Mouse (Mus musculus) midbrain, embryonic 11.5 days (tissue): ENCODE results near the gene Eif4a1. TPM values are rescaled to one million over a fixed set of nuclear protein-coding genes. Genes with fewer than 3 reads are reported as not detected.

Source experiments
- ATAC-seq: fragments of 200-750 bp; cut with Nextera tagmentation; 2 replicates; pipeline ENCODE4 v1.8.0; 2017; ENCODE audit warnings: moderate TSS enrichment, moderate library complexity; ENCODE audit not compliant: low FRiP score
- DNase-seq: peaks from one replicate; pipeline ENCODE4 v3.0.0; 2015; ENCODE audit warnings: low spot score; ENCODE audit errors: missing footprints
- H3K27ac ChIP-seq: fragments of 300-500 bp; sonication (generic); 2 replicates; pipeline ENCODE4 v1.5.1; 2014; ENCODE audit warnings: low read depth, low read length
- H3K27me3 ChIP-seq: fragments of 300-500 bp; sonication (generic); 2 replicates; pipeline ENCODE4 v1.6.1; 2014; ENCODE audit warnings: mild to moderate bottlenecking, low read length, moderate library complexity, mixed read lengths; ENCODE audit not compliant: control insufficient read depth, insufficient read depth
- H3K36me3 ChIP-seq: fragments of 300-500 bp; sonication (generic); 2 replicates; pipeline ENCODE4 v1.6.1; 2014; ENCODE audit warnings: mild to moderate bottlenecking, low read length, moderate library complexity, mixed read lengths; ENCODE audit not compliant: control insufficient read depth, insufficient read depth
- H3K4me1 ChIP-seq: fragments of 300-500 bp; sonication (generic); 2 replicates; pipeline ENCODE4 v1.6.1; 2014; ENCODE audit warnings: low read length; ENCODE audit not compliant: control insufficient read depth, insufficient read depth
- H3K4me2 ChIP-seq: fragments of 300-500 bp; sonication (generic); 2 replicates; pipeline ENCODE4 v1.6.1; 2014; ENCODE audit warnings: mild to moderate bottlenecking, moderate library complexity
- H3K4me3 ChIP-seq: fragments of 300-500 bp; sonication (generic); 2 replicates; pipeline ENCODE4 v1.5.1; 2014; ENCODE audit warnings: low read depth, low read length
- H3K9ac ChIP-seq: fragments of 300-500 bp; sonication (generic); 2 replicates; pipeline ENCODE4 v1.6.1; 2014; ENCODE audit warnings: low read length
- H3K9me3 ChIP-seq: fragments of 300-500 bp; sonication (generic); 2 replicates; pipeline ENCODE4 v1.6.1; 2016; ENCODE audit warnings: low read length; ENCODE audit not compliant: control insufficient read depth
- whole genome bisulfite sequencing: fragments of 180-500 bp; shearing (Covaris S2); extraction: QIAGEN DNeasy Blood & Tissue Kit; methylation state at CpG from one replicate; pipeline ENCODE4 v1.1.7; 2014; 5-methylcytosine and 5-hydroxymethylcytosine counted together
- polyA plus RNA-seq: library from polyadenylated mRNA; unstranded; fragments of >200 nt; fragmentation: Nextera tagmentation; extraction: Ambion mirVana; gene quantifications from 2 replicates; pipeline ENCODE4 v1.2.1, GENCODE M21; 2014

The Eif4a1 gene
- polyA plus RNA-seq, 1 experiment from 2014 or later, result 877 TPM

GRCm38 (mm10) chr11:69711082-69711481 lies 38.9 kb upstream of the Eif4a1 start:
- Histone ChIP-seq H3K27ac (no peak overlapping the region), H3K9ac (no peak overlapping the region), H3K9me3 (no peaks in the 10 kb centered on the region), H3K4me1 (no peaks in the 10 kb centered on the region), H3K36me3 (no peaks in the 10 kb centered on the region), H3K4me3 (no peak overlapping the region), H3K4me2 (no peak overlapping the region), H3K27me3 (no peaks in the 10 kb centered on the region)
- peak; percentile 81 for DNase-seq
- 79% methylated on average over 2 of the region's 2 CpGs for WGBS
- ATAC-seq, result no peak

GRCm38 (mm10) chr11:69710470-69710869 lies 38.2 kb upstream of the Eif4a1 start:
- Histone ChIP-seq H3K27me3 (no peaks in the 10 kb centered on the region), H3K9me3 (no peaks in the 10 kb centered on the region), H3K4me3 (no peak overlapping the region), H3K27ac (no peak overlapping the region), H3K9ac (no peak overlapping the region), H3K4me1 (no peaks in the 10 kb centered on the region), H3K4me2 (no peak overlapping the region), H3K36me3 (no peaks in the 10 kb centered on the region)
- ATAC-seq (no peak), DNase-seq (peak; percentile 66)
- WGBS, result 71% methylated on average over 3 of the region's 3 CpGs

- 58% methylated on average over 11 of the region's 11 CpGs for WGBS
- H3K4me2 ChIP-seq, result no peak overlapping the region
- DNase-seq, result peak; percentile 82
- no peaks in the 10 kb centered on the region for H3K4me1 ChIP-seq
- no peak for ATAC-seq
- no peaks in the 10 kb centered on the region for H3K36me3 ChIP-seq
- H3K27ac ChIP-seq, result no peak overlapping the region
- H3K9ac ChIP-seq, result no peak overlapping the region
- H3K27me3 ChIP-seq, result no peaks in the 10 kb centered on the region
- no peak overlapping the region for H3K4me3 ChIP-seq
- H3K9me3 ChIP-seq, result no peaks in the 10 kb centered on the region
Observed at GRCm38 (mm10) chr11:69709554-69710446, 37.6 kb upstream of the Eif4a1 start.

GRCm38 (mm10) chr11:69708614-69709265 lies 36.5 kb upstream of the Eif4a1 start:
- ATAC-seq (no peak), DNase-seq (peak; percentile 76)
- H3K9ac ChIP-seq, result no peak overlapping the region
- no peaks in the 10 kb centered on the region for H3K4me1 ChIP-seq
- no peak overlapping the region for H3K27ac ChIP-seq
- no peak overlapping the region for H3K4me2 ChIP-seq
- H3K4me3 ChIP-seq, result no peak overlapping the region
- 80% methylated on average over 3 of the region's 3 CpGs for WGBS
- no peaks in the 10 kb centered on the region for H3K9me3 ChIP-seq
- H3K27me3 ChIP-seq, result no peaks in the 10 kb centered on the region
- H3K36me3 ChIP-seq, result no peaks in the 10 kb centered on the region

GRCm38 (mm10) chr11:69707873-69708381 lies 35.7 kb upstream of the Eif4a1 start:
- H3K36me3 ChIP-seq, result no peaks in the 10 kb centered on the region
- H3K4me1 ChIP-seq, result no peaks in the 10 kb centered on the region
- H3K9me3 ChIP-seq, result no peaks in the 10 kb centered on the region
- DNase-seq (peak; percentile 33), ATAC-seq (no peak)
- no peaks in the 10 kb centered on the region for H3K27me3 ChIP-seq
- no peak overlapping the region for H3K27ac ChIP-seq
- no peak overlapping the region for H3K4me2 ChIP-seq
- no peak overlapping the region for H3K4me3 ChIP-seq
- H3K9ac ChIP-seq, result no peak overlapping the region
- 87% methylated on average over 4 of the region's 4 CpGs for WGBS

GRCm38 (mm10) chr11:69707480-69707847 lies 35.2 kb upstream of the Eif4a1 start:
- Histone ChIP-seq H3K4me1 (no peaks in the 10 kb centered on the region), H3K36me3 (no peaks in the 10 kb centered on the region), H3K9me3 (no peaks in the 10 kb centered on the region), H3K4me3 (no peak overlapping the region), H3K27ac (no peak overlapping the region), H3K4me2 (no peak overlapping the region), H3K27me3 (no peaks in the 10 kb centered on the region), H3K9ac (no peak overlapping the region)
- 90% methylated on average over 4 of the region's 4 CpGs for WGBS
- no peak for ATAC-seq
- DNase-seq, result peak; percentile 76

GRCm38 (mm10) chr11:69706775-69707479 lies 34.7 kb upstream of the Eif4a1 start:
- Histone ChIP-seq H3K4me1 (no peaks in the 10 kb centered on the region), H3K4me2 (no peak overlapping the region), H3K9me3 (no peaks in the 10 kb centered on the region), H3K9ac (no peak overlapping the region), H3K36me3 (no peaks in the 10 kb centered on the region), H3K4me3 (no peak overlapping the region), H3K27ac (no peak overlapping the region), H3K27me3 (no peaks in the 10 kb centered on the region)
- ATAC-seq (no peak), DNase-seq (peak; percentile 86)
- 50% methylated on average over 6 of the region's 6 CpGs for WGBS

GRCm38 (mm10) chr11:69704613-69705010 lies 32.4 kb upstream of the Eif4a1 start:
- DNase-seq, result no peak
- H3K4me1 ChIP-seq, result no peaks in the 10 kb centered on the region
- H3K4me3 ChIP-seq, result no peak overlapping the region
- no peak for ATAC-seq
- no peak overlapping the region for H3K4me2 ChIP-seq
- H3K27ac ChIP-seq, result no peak overlapping the region
- H3K27me3 ChIP-seq, result no peaks in the 10 kb centered on the region
- H3K9ac ChIP-seq, result no peak overlapping the region
- H3K36me3 ChIP-seq, result no peaks in the 10 kb centered on the region
- no peaks in the 10 kb centered on the region for H3K9me3 ChIP-seq
- 49% methylated on average over 2 of the region's 2 CpGs for WGBS
